Mouse (Mus musculus) midbrain, embryonic 14.5 days (tissue): ENCODE measurements around the gene Adnp. TPM values are rescaled to one million over a fixed set of nuclear protein-coding genes. Genes with fewer than 3 reads are reported as not detected.

Experiments
- ATAC-seq: fragments of 200-750 bp; cut with Nextera tagmentation; 2 replicates; pipeline ENCODE4 v1.8.0; 2017; ENCODE audit warnings: moderate number of reproducible peaks, moderate library complexity; ENCODE audit not compliant: low FRiP score, low TSS enrichment
- DNase-seq: peaks from one replicate; pipeline ENCODE4 v3.0.0-alpha.2; 2015
- H3K27ac ChIP-seq: fragments of 300-500 bp; sonication (generic); replicated peaks from 2 replicates; pipeline ENCODE4 v1.5.1; 2014; ENCODE audit warnings: mild to moderate bottlenecking, low read depth, low read length, moderate library complexity
- H3K27me3 ChIP-seq: fragments of 300-500 bp; sonication (generic); 2 replicates; pipeline ENCODE4 v1.6.1; 2014; ENCODE audit warnings: low read length, control low read depth, mixed read lengths; ENCODE audit not compliant: control insufficient read depth, insufficient read depth
- H3K36me3 ChIP-seq: fragments of 300-500 bp; sonication (generic); 2 replicates; pipeline ENCODE4 v1.6.1; 2014; ENCODE audit warnings: low read length, control low read depth; ENCODE audit not compliant: control insufficient read depth, insufficient read depth
- H3K4me1 ChIP-seq: fragments of 300-500 bp; sonication (generic); 2 replicates; pipeline ENCODE4 v1.6.1; 2014; ENCODE audit warnings: mild to moderate bottlenecking, antibody characterized with exemption, low read length, control low read depth; ENCODE audit not compliant: control insufficient read depth, insufficient read depth
- H3K4me2 ChIP-seq: fragments of 300-500 bp; sonication (generic); 2 replicates; pipeline ENCODE4 v1.6.1; 2014; ENCODE audit warnings: mild to moderate bottlenecking, low read length, moderate library complexity
- H3K4me3 ChIP-seq: fragments of 300-500 bp; sonication (generic); replicated peaks from 2 replicates; pipeline ENCODE4 v1.5.1; 2014; ENCODE audit warnings: low read depth, low read length
- H3K9ac ChIP-seq: fragments of 300-500 bp; sonication (generic); replicated peaks from 2 replicates; pipeline ENCODE4 v1.6.1; 2014; ENCODE audit warnings: mild to moderate bottlenecking, low read length, moderate library complexity
- H3K9me3 ChIP-seq: fragments of 300-500 bp; sonication (generic); 2 replicates; pipeline ENCODE4 v1.6.1; 2016; ENCODE audit warnings: low read length, control low read depth, mixed read lengths; ENCODE audit not compliant: control insufficient read depth
- WGBS: fragments of 180-500 bp; shearing (Covaris S2); extraction: QIAGEN DNeasy Blood & Tissue Kit; methylation state at CpG from one replicate; pipeline ENCODE4 v1.1.7; 2014; 5-methylcytosine and 5-hydroxymethylcytosine counted together
- polyA plus RNA-seq: library from polyadenylated mRNA; unstranded; fragments of >200 nt; fragmentation: Nextera tagmentation; extraction: Ambion mirVana; gene quantifications from 2 replicates; pipeline ENCODE4 v1.2.1, GENCODE M21; 2014

The Adnp gene
- polyA plus RNA-seq: 4.5 and 5.8 TPM in 2 replicates

DNA sequence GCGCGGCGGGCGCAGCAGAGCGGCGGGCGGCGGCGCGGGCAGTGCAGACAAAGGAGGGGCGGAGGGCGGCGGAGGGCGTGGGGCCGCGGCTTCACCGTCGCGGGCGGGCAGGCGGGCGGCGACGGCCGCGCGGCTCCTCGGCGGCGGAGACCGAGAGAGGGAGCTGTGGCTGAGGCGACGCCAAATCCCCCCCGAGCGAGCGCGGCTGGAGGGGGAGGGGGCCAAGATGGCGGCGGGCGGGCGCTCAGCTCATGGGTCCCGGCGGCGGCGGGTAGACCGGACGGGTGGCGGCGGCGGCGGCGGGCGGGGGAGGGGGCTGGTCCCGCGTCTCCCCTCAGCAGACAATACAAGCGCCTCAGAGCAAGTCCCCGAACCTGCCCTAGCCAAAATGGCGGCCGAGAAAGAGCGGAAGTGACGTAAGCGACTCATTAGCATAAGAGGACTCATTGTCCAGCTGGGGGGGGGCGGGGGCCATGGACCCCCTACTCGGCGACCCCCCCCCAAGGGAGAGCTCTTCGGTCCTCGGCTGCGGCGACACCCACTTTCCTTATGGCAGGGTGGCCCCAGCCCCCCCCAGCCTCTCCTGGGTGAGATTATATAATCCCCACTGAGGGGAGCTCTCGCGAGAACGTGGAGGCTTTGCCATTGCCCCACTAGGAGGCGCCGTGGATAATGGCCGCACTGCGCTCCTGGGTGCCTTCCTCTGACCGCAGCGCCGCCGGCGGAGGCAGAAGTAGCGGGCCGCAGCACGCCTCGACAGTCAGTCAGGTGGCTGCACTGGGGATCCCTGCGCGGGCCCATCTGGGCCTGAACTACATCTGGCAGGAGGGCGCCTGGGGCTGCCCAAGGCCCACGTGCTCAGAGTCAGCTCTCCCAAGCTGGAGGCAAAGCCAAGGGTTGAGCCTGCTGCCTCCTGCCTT lies at the start of gene Adnp:
TSS of gene Adnp (minus strand) at position 388 of the 920 bp plus-strand sequence.
- Histone ChIP-seq H3K27me3 (no peaks in the 10 kb centered on the region), H3K9ac (peak within 1 kb of the TSS; percentile 100), H3K36me3 (peaks cover 47% of the 10 kb centered on the region), H3K4me3 (peak within 1 kb of the TSS; percentile 96), H3K9me3 (no peaks in the 10 kb centered on the region), H3K27ac (peak within 1 kb of the TSS; percentile 100), H3K4me1 (peaks cover 22% of the 10 kb centered on the region), H3K4me2 (peak within 1 kb of the TSS; percentile 85)
- WGBS: under 1% methylated on average over 68 of the region's 89 CpGs
- DNase-seq (peak; percentile 98), ATAC-seq (peak; percentile 90)

- Histone ChIP-seq H3K9ac (no peak overlapping the region), H3K27ac (no peak overlapping the region), H3K36me3 (no peaks in the 10 kb centered on the region), H3K27me3 (no peaks in the 10 kb centered on the region), H3K4me2 (no peak overlapping the region), H3K9me3 (no peaks in the 10 kb centered on the region), H3K4me1 (no peaks in the 10 kb centered on the region), H3K4me3 (no peak overlapping the region)
- 85% methylated on average over 3 of the region's 3 CpGs for WGBS
- DNase-seq (no peak), ATAC-seq (no peak)
These were observed 49.6 kb upstream of the Adnp start for GRCm38 (mm10) chr2:168256506-168256905.

DNA sequence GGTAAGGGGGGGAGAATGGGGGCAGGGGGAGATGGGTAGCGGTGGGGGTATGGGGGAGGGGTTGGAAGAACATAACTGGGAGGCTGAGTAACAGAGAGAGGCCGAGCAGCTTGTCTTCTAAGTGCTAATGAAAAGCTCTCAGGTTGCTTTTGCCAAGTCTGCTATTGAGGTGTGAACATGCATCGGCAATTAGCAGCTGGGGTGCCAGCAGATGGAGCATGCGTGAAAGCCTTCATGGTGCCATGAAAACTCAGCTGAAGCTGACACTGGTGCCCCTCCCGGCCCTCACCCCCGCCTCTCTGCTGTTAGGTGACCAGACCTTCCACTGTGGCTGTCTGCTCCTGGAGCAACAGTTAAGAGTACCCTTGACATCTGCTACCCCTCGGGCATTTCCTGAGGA lies 46.9 kb upstream of the Adnp start:
- peak; percentile 27 for DNase-seq
- ATAC-seq: no peak
- Histone ChIP-seq H3K36me3 (no peaks in the 10 kb centered on the region), H3K4me3 (no peak overlapping the region), H3K9me3 (no peaks in the 10 kb centered on the region), H3K4me1 (no peaks in the 10 kb centered on the region), H3K27ac (no peak overlapping the region), H3K9ac (no peak overlapping the region), H3K27me3 (no peaks in the 10 kb centered on the region), H3K4me2 (no peak overlapping the region)
- WGBS: 82% methylated on average over 7 of the region's 7 CpGs

DNA sequence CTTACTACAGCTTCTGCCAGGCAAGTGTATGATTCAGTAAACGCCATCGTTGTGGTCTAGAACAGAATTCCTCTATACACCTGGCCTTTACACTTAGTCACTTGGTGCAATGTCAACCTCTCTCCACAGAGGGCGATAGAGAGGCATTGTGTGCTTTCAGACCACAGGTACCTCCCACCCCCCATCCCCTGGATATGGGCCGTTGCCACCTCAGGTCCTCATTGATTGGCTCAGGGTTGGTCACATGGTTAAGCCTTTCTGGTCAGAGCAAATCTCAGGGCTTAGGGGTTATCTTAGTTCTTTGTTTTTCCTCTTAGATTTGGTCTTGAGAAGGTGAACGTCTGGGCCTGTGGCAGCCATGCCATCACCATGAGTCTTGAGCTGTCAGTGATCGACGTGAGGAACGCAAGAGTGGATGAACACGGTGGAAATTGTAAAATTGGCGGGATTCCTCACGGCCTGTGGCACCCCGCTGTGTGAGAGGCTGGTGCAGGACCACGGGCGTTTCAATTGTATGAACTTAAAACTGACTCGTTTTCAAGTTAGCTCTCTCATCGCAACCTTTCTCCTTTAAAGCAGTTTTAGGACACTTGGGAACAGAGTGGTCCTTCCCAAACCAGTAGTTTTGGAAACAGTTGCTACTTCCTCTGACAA lies 45.9 kb upstream of the Adnp start:
- DNase-seq: peak; percentile 82
- H3K9me3 ChIP-seq: no peaks in the 10 kb centered on the region
- H3K27ac ChIP-seq: no peak overlapping the region
- no peaks in the 10 kb centered on the region for H3K27me3 ChIP-seq
- whole genome bisulfite sequencing: 14% methylated on average over 16 of the region's 16 CpGs
- H3K4me3 ChIP-seq: no peak overlapping the region
- H3K4me1 ChIP-seq: no peaks in the 10 kb centered on the region
- H3K9ac ChIP-seq: no peak overlapping the region
- H3K4me2 ChIP-seq: peak overlapping the region; percentile 19; the same call in 1 of the 2 replicates
- no peaks in the 10 kb centered on the region for H3K36me3 ChIP-seq
- peak; percentile 46; the same call in 1 of the 2 replicates for ATAC-seq

DNA sequence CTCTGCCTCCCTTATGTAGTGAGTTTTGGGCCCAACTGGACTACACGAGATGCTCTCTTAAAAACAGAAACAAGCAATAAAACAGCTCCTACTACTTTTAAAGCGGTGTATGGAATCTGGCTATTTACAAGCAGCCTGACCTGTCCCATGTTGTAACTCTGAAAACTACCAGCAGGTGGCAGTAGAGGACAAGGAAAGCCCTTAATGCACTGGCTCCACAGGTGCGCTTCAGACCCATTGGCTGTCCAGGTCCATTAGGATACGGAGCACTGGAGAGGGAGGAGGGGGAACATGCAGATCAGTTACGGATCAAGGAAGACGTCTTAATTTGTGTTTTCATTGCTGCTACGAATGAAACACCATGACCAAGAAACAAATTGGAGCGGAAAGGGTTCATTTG lies 43.4 kb upstream of the Adnp start:
- Histone ChIP-seq H3K9ac (no peak overlapping the region), H3K4me3 (no peak overlapping the region), H3K27me3 (no peaks in the 10 kb centered on the region), H3K4me1 (no peaks in the 10 kb centered on the region), H3K9me3 (no peaks in the 10 kb centered on the region), H3K36me3 (no peaks in the 10 kb centered on the region), H3K4me2 (no peak overlapping the region), H3K27ac (no peak overlapping the region)
- ATAC-seq: peak; percentile 64; the same call in 1 of the 2 replicates
- WGBS: 15% methylated on average over 8 of the region's 8 CpGs
- DNase-seq: peak; percentile 94

- Histone ChIP-seq H3K27me3 (no peaks in the 10 kb centered on the region), H3K9me3 (no peaks in the 10 kb centered on the region), H3K27ac (no peak overlapping the region), H3K36me3 (no peaks in the 10 kb centered on the region), H3K4me1 (no peaks in the 10 kb centered on the region), H3K4me3 (no peak overlapping the region), H3K4me2 (no peak overlapping the region), H3K9ac (no peak overlapping the region)
- WGBS: 17% methylated on average over 2 of the region's 2 CpGs
- ATAC-seq (no peak), DNase-seq (peak; percentile 61)
These were observed 41.9 kb upstream of the Adnp start for GRCm38 (mm10) chr2:168248856-168249245.

GRCm38 (mm10) chr2:168248167-168248855 lies 41.4 kb upstream of the Adnp start:
- Histone ChIP-seq H3K27ac (no peak overlapping the region), H3K27me3 (no peaks in the 10 kb centered on the region), H3K9ac (no peak overlapping the region), H3K4me3 (no peak overlapping the region), H3K4me1 (no peaks in the 10 kb centered on the region), H3K9me3 (no peaks in the 10 kb centered on the region), H3K4me2 (no peak overlapping the region), H3K36me3 (no peaks in the 10 kb centered on the region)
- no peak for ATAC-seq
- peak; percentile 22 for DNase-seq
- WGBS: 76% methylated on average over 8 of the region's 8 CpGs

GRCm38 (mm10) chr2:168245571-168245970 lies 38.7 kb upstream of the Adnp start:
- Histone ChIP-seq H3K36me3 (no peaks in the 10 kb centered on the region), H3K4me3 (no peak overlapping the region), H3K4me1 (no peaks in the 10 kb centered on the region), H3K27ac (no peak overlapping the region), H3K27me3 (no peaks in the 10 kb centered on the region), H3K9ac (no peak overlapping the region), H3K9me3 (no peaks in the 10 kb centered on the region), H3K4me2 (no peak overlapping the region)
- ATAC-seq: no peak
- peak; percentile 16 for DNase-seq
- WGBS: 32% methylated on average over 8 of the region's 8 CpGs
